Mouse (Mus musculus): ENCODE results near the gene Col17a1. TPM values are rescaled to one million over a fixed set of nuclear protein-coding genes. Genes with fewer than 3 reads are reported as not detected.

Col17a1 gene
- total RNA-seq (2021), result under 1 TPM; 0.27 to 0.33 TPM
- long read RNA-seq, experiment 1, result 0 reads
- long read RNA-seq, experiment 2, partial matches to known transcripts, result 1 of 1 reads
- long read RNA-seq, experiment 2, other reads (novel, unspliced or antisense), result 0 of 1 reads

DNA sequence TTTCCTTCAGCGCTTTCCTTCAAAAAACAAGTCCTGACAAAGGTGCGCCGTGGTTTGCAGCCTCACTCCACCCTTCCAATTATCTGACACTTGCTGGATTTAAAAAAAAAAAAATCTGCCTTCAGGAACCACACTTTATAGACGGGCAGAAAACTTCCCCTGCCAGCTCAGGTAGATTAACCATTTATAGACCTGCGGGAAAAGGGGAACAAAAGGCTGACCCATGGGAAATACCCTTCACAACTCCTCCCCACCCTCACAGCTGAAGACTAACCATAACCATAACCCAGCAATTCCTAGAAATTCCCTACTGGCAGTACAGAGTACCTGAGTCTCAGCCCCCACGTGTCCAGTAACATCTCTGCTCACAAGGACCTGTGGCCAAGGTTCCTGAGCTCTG lies at the start of gene Col17a1:
Gene Col17a1 (minus strand): TSS at position 101 of the 400 bp plus-strand sequence.
- DNase-seq, result no peak

DNA sequence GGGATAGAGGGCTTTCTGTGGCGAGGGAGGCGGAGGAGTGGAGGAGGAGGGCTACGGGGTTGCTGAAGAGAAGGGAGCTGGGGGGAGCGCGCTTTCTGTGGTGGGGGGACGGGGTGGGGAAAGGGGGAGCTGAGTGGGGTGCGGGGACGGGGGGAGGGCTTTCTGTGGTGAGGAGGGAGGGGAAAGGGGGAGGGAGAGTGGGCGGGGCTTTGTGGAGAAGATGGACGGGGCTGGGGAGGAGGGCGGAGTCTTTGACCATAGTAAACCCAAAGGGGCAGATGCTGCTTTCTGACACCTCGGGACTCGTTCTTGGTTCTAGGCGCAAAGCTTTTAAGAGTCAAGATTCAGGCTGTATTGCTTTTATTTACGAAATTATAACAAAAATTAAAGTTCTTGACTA lies 40.0 kb upstream of the Col17a1 start:
- DNase-seq, result peak; percentile 83

- DNase-seq, result peak; percentile 99
Measured at GRCm38 (mm10) chr19:47731071-47731881, 39.4 kb upstream of the Col17a1 start, which contains the start of gene Sfr1. Sfr1 (plus strand) TSS chr19:47731682.

DNA sequence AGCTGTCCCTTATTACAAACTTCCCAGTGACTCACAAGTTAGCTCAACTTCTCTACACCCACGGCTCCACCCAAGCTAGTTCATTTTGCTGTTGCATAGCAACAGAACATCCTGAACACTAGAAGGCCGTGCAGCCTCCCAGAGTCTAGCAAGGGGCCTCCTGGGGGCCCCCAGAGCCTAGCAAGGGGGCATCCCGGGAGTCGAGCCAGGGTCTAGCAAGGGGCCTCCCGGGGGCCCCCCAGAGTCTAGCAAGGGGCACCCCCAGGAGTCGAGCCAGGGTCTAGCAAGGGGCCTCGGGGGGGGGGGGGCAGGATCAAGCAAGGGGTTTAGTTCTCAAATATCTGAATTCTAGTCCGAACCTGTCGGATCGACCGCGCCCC lies 38.8 kb upstream of the Col17a1 start:
- peak; percentile 72 for DNase-seq

DNA sequence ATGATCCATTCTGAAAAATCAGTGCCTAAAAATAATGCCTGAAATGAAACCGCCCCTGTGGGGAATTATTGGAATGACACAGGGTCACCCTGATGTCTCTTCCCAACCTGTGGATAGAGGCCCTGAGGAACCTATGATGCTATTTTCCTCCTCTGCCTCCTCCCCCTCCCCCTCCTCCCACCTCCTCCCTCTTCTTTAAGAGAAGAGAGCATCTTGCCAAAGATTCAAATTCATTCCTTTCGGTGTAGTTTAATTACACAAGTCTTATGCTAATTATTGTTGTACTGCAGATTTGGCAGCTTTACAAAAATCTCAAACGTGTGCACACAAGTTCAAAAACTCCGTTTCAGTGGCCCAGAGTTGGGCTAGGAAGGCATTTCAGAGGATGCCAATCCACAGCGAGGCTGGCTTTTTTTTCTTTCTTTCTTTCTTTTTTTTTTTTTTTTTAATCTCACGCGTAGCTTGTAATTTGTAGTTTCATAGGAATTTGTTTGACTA lies 33.8 kb upstream of the Col17a1 start:
- no peak for DNase-seq

- no peak for DNase-seq
Measured at GRCm38 (mm10) chr19:47724903-47725302, 33.0 kb upstream of the Col17a1 start.

DNA sequence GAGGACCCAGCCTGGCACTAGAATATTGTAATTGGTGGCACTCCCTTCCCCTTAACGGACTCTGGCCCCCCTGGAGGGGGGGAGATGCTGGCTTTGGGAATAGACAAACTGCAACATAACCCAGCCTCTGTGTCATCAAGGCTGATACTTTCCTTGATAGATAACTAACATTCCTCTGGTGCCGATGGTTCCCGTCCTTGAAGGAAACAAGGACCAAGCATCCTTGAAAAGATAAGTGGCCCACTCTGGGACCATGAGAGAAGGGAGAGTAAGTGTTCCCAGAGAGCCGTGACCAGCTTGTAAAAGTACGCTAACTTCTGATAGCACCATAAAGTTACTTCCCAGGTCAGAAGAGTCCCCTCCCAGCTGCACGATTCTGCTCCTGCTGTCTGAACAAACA lies 30.6 kb upstream of the Col17a1 start:
- no peak for DNase-seq

- no peak for DNase-seq
Measured at GRCm38 (mm10) chr19:47719147-47719546, 27.3 kb upstream of the Col17a1 start.

DNA sequence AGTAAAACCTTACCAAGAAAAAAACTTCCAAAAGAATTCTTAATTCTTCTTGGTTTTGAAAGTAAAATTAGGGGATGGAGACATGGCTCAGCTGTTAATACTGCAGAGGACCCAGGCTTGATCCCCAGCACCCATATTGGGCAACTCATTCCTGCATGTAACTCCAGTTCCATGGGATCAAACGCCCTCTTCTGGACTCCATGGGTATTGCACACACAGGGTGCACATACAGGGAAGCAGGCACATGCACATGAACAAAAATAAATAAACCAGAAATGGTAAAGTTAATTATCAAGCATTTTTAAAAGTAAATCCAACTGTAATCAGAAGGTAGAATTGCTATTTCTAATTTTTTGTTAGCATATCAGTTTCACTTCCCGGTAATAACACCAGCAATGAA lies 24.2 kb upstream of the Col17a1 start:
- DNase-seq, result no peak

- no peak for DNase-seq
Measured at GRCm38 (mm10) chr19:47713457-47713856, 21.6 kb upstream of the Col17a1 start.

- DNase-seq, result no peak
Measured at GRCm38 (mm10) chr19:47710376-47710775, 18.5 kb upstream of the Col17a1 start.

DNA sequence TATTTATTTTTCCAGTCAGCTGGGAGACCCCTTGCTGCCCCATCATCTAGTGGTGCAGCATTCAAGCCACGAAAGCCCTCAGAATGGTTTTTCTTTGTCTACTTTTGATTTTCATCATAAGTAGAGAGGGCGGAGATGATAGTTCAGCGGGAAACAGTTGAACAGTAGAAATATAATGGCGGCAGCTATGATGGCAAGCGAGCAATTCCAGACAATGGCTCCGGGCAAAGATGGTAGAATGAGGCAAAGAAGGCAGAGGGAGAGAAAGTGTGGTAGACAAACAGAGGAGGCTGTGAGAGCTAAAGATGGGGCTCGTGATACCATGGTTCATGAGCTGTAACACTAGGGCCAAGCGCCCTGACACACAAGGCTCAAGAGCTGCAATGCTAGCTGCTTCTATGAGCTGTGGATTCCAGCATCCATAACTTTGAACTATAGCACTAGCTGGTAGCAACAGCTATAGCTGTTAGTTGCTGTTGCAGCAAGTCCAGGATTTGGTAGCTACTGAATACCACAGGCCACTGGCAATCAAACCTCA lies 13.9 kb upstream of the Col17a1 start:
- no peak for DNase-seq

DNA sequence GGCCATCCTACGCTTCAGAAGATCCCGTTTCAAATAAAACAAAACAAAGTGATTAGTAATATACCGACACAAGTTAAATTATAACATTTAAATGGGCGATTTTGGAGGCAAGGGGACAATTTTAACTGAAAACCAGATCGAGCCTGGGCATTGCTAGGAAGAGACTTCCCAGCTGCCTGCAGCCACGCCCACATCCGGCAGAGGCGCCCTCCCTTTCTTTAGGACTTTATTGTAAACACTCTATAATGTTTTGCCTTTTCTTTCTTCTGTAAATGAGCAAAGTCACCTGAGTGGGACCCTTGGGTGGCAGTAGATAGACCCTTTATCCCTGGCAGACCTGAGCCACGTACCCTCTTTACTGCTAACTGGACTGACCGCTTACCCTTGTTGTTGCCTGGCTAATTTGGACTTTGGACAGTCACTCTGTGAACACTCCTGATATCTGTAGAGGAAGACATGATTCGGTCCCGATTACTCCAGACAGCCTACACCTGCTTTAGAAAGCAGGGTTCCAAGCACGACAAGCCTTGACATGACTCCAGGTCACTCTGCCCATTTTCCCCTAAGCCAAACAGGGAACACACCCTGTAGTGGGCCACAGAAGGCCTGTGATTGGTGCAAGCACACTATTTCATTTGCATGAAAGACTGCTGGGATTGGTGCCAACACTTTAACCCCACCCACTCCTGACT lies 13.3 kb upstream of the Col17a1 start:
- no peak for DNase-seq

GRCm38 (mm10) chr19:47700509-47700908 lies 8.6 kb upstream of the Col17a1 start:
- no peak for DNase-seq

DNA sequence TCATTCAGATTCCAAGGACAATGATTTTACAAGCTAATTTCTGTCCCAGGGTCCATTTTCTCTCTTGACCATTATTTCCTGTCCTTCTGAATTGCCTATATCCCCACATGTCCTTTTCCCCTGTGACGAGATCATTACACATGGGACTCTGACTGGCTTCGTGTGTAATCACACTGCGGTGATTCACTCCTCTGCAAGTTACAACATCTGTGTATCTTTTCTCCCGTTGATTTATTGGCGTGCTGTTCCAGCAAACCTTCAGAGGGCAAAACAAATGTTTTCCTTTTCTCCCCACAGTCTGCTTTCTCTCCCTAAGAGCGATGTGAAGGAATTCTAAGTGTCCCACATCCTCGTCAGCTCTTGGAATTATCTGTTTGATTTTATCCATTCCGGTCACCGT lies 7.8 kb upstream of the Col17a1 start:
- peak; percentile 50 for DNase-seq

DNA sequence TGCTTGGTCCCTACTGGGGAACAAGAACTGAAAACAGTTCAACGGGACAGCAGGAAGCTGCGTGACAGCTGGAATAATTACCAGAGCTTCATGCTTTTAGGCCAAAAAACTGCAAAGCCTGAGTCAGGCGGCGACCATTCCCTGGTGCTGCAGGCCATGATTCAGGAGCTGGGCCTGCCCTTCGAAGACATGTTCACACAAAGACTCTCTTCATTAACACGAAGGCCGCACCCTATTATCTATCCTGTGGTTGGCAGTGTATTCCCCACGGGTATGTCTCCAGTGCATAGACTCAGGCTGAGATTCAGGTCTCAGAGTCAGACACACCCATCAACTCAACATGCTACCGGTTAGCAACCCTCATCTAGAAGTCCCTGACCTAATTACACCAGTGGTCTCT lies 6.4 kb upstream of the Col17a1 start:
- no peak for DNase-seq

- no peak for DNase-seq
Measured at GRCm38 (mm10) chr19:47697067-47697466, 5.2 kb upstream of the Col17a1 start.

DNA sequence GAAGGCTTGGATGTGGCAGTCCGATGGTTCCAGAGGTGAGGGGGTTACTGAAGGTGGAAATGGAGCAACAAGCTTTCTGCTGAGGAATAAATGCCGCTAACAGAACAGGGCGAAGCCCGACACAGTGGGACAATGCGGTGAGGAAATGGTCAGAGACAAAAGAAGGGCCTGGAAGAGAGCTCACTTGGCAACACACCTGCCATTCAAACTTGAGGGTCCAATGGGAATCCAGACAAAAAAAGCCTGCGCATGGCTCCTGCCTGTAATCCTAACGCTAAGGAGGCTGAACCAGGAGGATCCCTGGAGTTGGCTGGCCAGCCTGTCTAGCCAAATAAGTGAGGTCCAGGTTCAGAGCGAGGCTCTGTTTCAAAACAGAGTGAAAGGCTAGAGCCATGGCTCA lies 4.5 kb upstream of the Col17a1 start:
- DNase-seq, result no peak

DNA sequence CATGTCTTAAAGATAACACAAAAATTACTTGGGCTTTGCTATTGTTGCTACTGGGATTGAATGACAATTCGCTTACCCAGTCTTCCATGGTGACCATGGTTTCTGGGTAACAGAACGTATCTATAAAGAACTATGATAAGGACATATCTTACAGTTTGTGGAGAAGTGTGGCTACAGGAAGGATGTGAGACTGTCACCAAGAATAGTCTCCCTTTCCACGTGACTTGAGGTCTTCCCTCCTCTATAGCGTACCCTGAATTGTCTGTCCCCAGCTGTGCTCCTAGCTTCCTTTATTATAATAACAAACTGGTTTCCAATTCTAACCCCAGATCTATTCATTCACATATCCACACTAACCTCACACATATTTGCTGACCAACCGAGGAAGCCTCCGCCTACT lies 3.8 kb upstream of the Col17a1 start:
- no peak for DNase-seq

- no peak for DNase-seq
Measured at GRCm38 (mm10) chr19:47689592-47689991, 2.3 kb downstream of the Col17a1 start.

DNA sequence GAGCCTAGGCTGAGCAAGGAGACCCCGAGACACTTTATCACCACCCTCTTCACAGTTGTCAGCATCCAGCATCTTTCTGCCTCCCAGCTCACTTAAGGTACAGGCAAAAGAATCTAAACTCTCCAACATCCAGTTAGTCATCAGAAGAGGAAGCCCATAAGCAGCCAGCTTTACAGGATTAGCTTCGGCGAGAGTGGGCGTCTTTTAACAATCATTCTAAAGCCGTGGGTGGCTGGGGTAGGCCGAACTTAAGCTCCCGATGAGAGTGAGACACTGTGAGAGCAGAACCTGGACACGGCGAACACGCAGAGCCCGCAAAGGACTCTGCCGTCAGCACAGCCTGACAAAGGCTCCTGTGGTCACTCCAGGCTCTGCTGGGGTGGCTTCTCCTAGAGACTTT lies 13.2 kb downstream of the Col17a1 start:
- DNase-seq, result no peak

DNA sequence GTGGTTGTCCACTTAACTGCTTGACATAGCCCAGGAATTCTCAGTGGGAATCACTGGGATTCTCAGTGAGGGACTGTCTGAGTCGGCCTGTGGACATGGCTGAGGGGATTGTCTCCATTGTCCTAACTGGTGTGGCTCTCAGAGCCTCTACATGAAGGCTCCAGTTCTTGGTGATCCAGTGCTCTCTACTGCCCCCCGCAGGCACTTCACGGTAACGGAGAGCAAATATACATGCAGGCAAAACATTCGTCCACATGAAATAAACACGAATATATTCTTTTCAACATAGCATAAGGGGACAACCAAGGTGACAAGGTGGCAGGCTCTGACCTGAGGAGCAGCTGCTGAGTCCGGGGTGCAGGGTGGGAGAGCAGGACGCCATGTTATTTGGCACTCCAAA lies 17.5 kb downstream of the Col17a1 start:
- DNase-seq, result peak; percentile 68

DNA sequence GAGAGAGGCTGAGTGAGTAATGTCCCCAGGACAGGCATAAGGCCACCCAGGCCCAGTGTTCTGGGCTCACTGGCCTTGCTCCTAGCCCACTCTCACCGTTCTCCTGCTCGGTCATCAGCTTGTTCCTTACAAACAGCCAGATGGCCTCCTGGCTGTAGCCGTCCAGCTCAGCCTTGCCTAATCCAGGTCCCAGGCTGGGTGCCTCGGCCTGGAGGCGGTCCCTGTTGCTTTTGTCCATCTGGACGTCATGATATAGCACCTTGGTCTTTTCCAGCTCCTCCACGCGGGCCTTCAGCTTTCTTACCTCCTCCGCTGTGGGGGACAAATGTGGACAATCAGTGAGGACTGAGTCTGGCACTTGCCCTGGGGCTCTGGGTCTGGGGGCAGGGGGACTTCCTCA lies 23.5 kb downstream of the Col17a1 start:
- DNase-seq, result no peak

Measured in adrenal gland, postnatal 10 days (tissue).